Mouse (Mus musculus) left cerebral cortex, postnatal 25 days (tissue): ENCODE data around the gene Bend4. TPM values are rescaled to one million over a fixed set of nuclear protein-coding genes. Genes with fewer than 3 reads are reported as not detected.

Experiments used
- DNase-seq, 2 experiments: peaks; one replicate each; pipeline ENCODE4 v3.0.0; 2022; ENCODE audit warnings: low spot score in 2 of 2, mixed read lengths in 1 of 2
- intact Hi-C: fragments of 180-260 bp; cut with DNase I; formaldehyde crosslinking; loops from one replicate; pipeline ENCODE4 v1.15.1; 2025
- total RNA-seq, 2 experiments: library from RNA; stranded (reverse); gene quantifications; 2 replicates each; pipeline ENCODE4 v1.2.3; 2021

Bend4 gene
- total RNA-seq, 2 experiments from 2014 or later = 8.2 to 8.3 TPM

DNA sequence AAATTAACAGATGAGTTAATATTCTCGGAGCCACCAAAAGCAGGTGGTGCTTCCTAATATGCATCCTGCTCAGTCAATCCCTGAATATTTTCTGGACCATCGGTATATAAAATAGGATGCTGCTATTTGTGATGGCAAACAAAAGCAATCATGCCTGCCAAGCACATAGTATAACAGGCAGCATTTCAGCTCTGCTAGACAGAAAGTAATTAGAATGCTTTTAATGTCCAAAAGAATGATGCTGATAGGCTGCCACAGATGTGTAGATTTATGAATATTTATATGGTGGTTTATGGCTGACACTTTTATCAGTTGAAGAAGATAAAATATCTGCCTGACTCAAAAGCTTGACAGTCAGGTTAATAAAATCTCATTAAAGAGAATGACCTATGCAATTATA, 4.1 kb downstream of the Bend4 start:
- DNase-seq = no peak
- intact Hi-C loops = no loop called here

- intact Hi-C loops = no loop called here
- DNase-seq = no peak
Measured at GRCm38 (mm10) chr5:67423326-67423725, 4.8 kb downstream of the Bend4 start.

DNA sequence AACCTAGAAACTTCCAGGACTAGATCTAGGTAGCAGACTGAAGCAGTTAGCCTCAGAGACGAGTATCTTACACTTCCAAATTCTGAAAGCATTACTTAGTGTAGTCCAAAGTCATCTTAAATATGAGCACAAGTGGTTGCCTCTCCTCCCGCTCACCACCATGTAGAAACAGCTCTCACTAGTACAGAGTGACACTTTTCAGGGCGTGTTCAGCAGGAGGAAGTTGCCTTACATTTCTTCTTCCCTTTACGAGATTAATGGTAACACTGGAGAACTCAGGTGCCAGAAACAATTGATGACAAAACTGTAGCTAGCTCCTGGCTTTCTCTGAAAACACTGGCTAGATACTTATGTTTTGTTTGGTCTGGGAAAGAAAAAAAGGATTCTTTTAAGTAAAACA, 8.7 kb downstream of the Bend4 start:
- intact Hi-C loops = no loop called here
- no peak for DNase-seq

DNA sequence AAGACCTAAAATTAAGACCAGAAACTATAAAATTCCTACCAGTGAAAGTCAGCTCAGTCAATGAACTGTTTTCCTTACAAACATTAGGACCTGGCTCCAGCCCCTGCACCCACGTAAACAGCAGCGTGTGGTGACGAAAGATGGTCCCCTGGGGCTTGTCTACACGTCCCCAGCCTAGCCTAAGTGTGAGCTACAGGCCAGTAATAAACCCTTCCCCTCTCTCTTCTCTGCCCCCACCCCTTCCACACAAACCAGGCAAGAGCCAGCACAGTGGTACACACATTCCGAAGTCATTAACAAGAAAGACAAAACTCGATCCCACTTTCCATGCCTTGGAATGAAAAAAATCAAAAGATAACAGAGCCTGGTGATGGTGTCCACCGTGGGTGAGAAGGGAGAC, 16.6 kb downstream of the Bend4 start:
- intact Hi-C loops = no loop called here
- no peak for DNase-seq

GRCm38 (mm10) chr5:67410426-67410825, 17.7 kb downstream of the Bend4 start:
- intact Hi-C loops = no loop called here
- DNase-seq = no peak

GRCm38 (mm10) chr5:67408391-67408790, 19.7 kb downstream of the Bend4 start:
- DNase-seq = no peak

GRCm38 (mm10) chr5:67404919-67405318, 23.2 kb downstream of the Bend4 start:
- intact Hi-C loops = no loop called here

More at GRCm38 (mm10) chr5:67408391-67408790, 19.7 kb downstream of the Bend4 start:
- intact Hi-C loops = no loop called here

DNA sequence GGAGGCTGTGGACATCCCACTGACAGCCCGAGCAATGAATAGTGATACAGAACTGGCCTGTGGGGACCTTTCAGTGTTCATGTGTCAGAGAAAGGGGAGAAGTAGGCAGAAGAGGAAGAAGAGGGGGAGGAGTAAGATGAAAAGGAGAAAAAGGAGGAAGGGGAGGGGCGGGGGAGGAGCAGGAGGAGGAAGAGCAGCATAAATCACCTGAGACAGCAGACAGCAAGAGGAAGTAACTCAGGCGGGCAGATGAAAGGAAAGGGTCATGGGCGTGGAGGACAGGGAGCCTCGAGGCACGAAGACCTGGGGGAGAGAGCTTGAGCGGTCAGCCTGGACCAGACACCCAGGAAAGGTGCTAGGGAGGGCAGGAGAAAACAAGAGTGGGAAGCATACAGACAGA, 23.7 kb downstream of the Bend4 start:
- no peak for DNase-seq
- intact Hi-C loops = no loop called here

More at GRCm38 (mm10) chr5:67404919-67405318, 23.2 kb downstream of the Bend4 start:
- no peak for DNase-seq

DNA sequence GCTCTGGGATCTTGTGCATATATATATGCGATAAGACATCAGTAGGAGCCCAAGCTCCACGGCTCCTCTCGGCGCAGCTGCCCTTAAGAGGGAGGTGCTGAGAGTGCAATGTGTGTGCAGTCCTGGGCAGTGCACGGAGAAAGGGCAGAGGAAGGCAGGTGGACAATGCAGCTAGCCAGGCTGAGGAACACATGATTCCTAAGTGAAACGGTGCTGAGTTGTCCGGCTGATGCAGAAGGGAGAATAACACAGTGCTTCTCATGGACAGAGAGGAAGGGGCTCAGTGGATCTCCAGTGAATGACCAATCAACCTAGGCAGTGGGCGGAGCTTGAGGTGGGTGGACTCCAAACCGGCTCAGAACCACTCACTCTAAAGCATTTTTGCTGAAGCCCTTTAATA, 26.5 kb downstream of the Bend4 start:
- DNase-seq = no peak
- intact Hi-C loops = no loop called here

DNA sequence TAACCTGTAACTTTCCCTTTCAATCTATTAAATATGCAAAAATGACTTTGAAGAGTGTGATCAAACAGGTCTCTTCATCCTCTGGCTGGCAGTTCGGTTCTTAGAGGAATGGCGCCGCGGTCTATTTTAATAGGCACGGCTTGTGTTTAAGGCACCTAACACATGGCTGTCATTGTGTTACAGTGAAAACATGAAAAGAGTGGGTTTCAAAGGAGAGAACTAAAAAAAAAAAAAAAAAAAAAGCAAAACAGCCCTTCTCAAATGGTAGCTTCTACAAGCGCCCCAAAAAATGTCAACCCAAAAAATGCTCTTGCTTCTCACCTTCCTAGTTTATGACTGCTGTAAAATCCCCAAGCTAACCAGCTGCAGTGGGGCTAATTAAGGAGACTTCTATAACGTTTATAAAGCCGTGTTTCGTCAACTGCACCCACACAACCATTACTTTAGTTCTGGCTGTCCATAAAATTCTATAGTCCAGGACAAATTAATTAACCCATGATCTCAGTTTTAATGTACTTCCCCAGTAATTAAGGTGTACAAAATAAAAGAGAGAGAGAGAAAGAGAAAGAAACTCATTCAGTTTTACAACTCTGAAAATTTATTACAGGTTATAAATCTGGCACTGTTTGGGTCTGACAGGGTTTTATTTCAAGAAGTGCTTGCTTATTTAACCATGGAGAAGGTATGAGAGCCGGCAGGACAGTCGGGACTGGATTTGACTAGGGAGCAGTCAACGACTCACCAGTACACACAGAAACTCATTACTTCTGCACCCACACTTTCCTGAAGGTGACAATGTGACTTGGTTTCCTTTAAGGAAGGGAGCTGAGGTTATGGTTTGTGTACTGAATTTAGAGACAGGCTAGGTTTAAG, 27.3 kb downstream of the Bend4 start:
- DNase-seq = no peak
- intact Hi-C loops = no loop called here

GRCm38 (mm10) chr5:67399876-67400607, 28.1 kb downstream of the Bend4 start:
- intact Hi-C loops = no loop called here
- DNase-seq = no peak

GRCm38 (mm10) chr5:67397186-67397585, 30.9 kb downstream of the Bend4 start:
- DNase-seq = no peak
- intact Hi-C loops = no loop called here

GRCm38 (mm10) chr5:67395211-67395851, 32.8 kb downstream of the Bend4 start:
- DNase-seq = peak in 1 of 2 experiments; percentile 24
- intact Hi-C loops = no loop called here

DNA sequence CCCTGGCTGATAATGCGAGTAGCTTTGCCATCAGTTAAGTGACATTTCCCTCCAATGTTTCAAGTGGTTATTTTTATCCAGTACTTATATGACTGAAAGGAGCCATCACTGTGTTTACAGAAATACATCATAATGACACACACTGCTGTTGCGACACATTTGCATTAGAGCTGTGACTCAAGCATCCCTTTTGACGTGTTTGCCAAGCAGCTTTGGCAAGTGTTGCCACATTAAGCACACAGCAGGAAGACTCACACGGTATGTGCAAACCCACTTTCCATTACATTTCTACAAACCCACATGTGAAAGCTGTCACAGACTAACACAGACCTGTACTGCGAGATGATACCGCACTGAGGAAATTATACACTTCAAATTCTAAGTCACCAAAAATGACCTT, 34.2 kb downstream of the Bend4 start:
- intact Hi-C loops = no loop called here
- peak in 1 of 2 experiments; percentile 46 for DNase-seq

DNA sequence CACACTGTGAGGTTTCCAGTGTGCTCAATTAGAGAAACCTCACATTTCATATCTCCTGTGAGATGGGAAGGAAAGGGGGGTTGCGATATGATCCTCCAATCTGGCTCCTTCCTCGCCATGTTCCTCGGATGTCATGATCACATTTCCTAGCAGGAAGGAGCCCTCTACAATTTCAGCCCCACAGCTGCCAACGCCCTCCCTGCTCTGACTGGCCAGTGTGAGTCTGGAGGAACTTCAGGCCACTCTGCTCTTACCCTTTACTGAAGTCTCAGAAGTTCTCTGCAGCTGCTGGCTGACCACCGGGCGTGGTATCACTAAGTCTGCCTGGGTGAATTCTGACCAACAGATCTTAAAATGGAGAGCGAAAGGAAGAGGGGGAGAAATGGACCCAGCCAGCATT, 45.6 kb downstream of the Bend4 start:
- no peak for DNase-seq
- intact Hi-C loops = no loop called here

- no peak for DNase-seq
Measured at GRCm38 (mm10) chr5:67381690-67382089, 46.4 kb downstream of the Bend4 start.

GRCm38 (mm10) chr5:67377044-67377621, 51.0 kb downstream of the Bend4 start:
- DNase-seq = no peak
- intact Hi-C loops = no loop called here

More at GRCm38 (mm10) chr5:67381690-67382089, 46.4 kb downstream of the Bend4 start:
- intact Hi-C loops = no loop called here

DNA sequence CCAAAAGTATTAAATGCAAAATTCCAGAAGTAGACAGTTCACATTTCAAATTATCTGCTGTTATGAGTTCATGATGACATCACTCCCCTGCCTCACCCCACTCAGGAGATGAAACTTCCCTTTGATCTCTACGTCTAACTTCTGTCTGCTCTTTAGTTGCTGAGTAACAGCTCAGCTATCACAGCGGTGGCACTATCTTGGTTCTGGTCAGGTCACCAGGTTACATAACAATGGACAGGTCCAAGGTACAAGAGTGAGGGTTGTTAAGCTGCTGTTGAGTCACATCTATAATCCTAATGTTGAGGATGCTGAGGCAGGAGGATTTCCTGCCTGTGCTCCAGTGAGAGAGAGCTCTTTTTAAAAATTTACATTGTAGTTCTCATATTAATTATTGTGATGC, 65.2 kb downstream of the Bend4 start:
- intact Hi-C loops = no loop called here
- no peak for DNase-seq

DNA sequence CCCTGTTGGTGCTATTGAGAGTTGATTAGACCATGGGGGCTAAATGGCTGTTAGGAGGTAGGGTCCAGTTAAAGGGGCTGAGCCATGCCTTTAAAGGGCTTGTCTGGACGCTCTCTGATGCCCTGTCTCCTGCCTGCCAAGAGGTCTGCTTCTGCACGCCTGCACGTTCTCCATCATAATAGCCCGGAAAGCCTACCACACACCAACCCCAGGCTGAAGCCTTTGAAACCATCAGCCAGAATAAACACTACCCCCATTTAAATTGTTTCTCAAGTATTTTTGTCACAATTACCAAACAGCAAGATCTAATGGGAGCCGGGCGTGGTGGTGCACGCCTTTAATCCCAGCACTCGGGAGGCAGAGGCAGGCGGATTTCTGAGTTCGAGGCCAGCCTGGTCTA, 65.8 kb downstream of the Bend4 start:
- no peak for DNase-seq
- intact Hi-C loops = no loop called here

DNA sequence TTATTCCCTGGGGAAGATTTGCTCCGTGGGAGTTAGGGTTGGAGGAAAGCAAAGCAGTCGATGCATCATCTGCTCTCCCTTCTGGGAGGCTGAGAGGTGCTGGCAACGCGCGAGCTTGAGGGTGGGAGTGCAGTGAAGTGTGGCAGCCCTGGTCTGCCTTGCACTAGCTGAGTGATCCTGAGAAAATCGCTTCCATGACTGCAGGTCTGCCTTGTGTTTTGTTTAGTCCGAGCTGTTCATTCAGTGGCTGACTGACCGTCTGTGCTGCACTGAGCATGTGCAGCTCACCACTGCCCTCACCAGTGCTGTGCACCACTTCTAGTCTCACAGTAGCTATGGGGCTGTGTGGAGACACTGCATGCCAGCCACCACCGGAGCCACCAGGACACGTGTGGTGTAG, 79.2 kb downstream of the Bend4 start:
- intact Hi-C loops = no loop called here
- peak; percentile 49 to 83 for DNase-seq
